Mouse (Mus musculus) forebrain, embryonic 14.5 days (tissue): ENCODE data around the gene Kcnj3. TPM values are rescaled to one million over a fixed set of nuclear protein-coding genes. Genes with fewer than 3 reads are reported as not detected.
"Not testable (repeated sequence)": the region's sequence is repeated elsewhere in the genome, so short reads cannot be mapped to it uniquely, and the experiment has no call there.

ENCODE experiments used
- ATAC-seq: fragments of 200-750 bp; cut with Nextera tagmentation; 2 replicates; pipeline ENCODE4 v1.8.0; 2017; ENCODE audit warnings: mild to moderate bottlenecking, moderate library complexity
- DNase-seq: peaks from one replicate; pipeline ENCODE4 v3.0.0-alpha.2; 2015; ENCODE audit warnings: low spot score
- H3K27ac ChIP-seq: fragments of 300-500 bp; sonication (generic); 2 replicates; pipeline ENCODE4 v1.5.1; 2014; ENCODE audit warnings: low read depth, mild to moderate bottlenecking, control low read depth, low read length, moderate library complexity
- H3K27me3 ChIP-seq: fragments of 300-500 bp; sonication (generic); replicated peaks from 2 replicates; pipeline ENCODE4 v1.6.1; 2014; ENCODE audit warnings: low read length, control low read depth, mixed read lengths; ENCODE audit not compliant: control insufficient read depth, insufficient read depth
- H3K36me3 ChIP-seq: fragments of 300-500 bp; sonication (generic); 2 replicates; pipeline ENCODE4 v1.6.1; 2014; ENCODE audit warnings: low read length, control low read depth; ENCODE audit not compliant: control insufficient read depth, insufficient read depth
- H3K4me1 ChIP-seq: fragments of 300-500 bp; sonication (generic); 2 replicates; pipeline ENCODE4 v1.6.1; 2014; ENCODE audit warnings: antibody characterized with exemption, low read length, control low read depth; ENCODE audit not compliant: control insufficient read depth, insufficient read depth
- H3K4me2 ChIP-seq: fragments of 300-500 bp; sonication (generic); 2 replicates; pipeline ENCODE4 v1.6.1; 2014; ENCODE audit warnings: mild to moderate bottlenecking, control low read depth, low read length
- H3K4me3 ChIP-seq: fragments of 300-500 bp; sonication (generic); 2 replicates; pipeline ENCODE4 v1.5.1; 2014; ENCODE audit warnings: low read depth, low read length, control low read depth
- H3K9ac ChIP-seq: fragments of 300-500 bp; sonication (generic); 2 replicates; pipeline ENCODE4 v1.6.1; 2014; ENCODE audit warnings: mild to moderate bottlenecking, low read length, control low read depth, moderate library complexity
- H3K9me3 ChIP-seq: fragments of 300-500 bp; sonication (generic); replicated peaks from 2 replicates; pipeline ENCODE4 v1.6.1; 2016; ENCODE audit warnings: low read length, control low read depth, mixed read lengths; ENCODE audit not compliant: control insufficient read depth
- WGBS: fragments of 180-500 bp; shearing (Covaris S2); extraction: QIAGEN DNeasy Blood & Tissue Kit; methylation state at CpG from one replicate; pipeline ENCODE4 v1.1.7; 2014; 5-methylcytosine and 5-hydroxymethylcytosine counted together
- polyA plus RNA-seq: library from polyadenylated mRNA; unstranded; fragments of >200 nt; fragmentation: Nextera tagmentation; extraction: Ambion mirVana; gene quantifications from 2 replicates; pipeline ENCODE4 v1.2.1, GENCODE M21; 2014

Gene Kcnj3
- polyA plus RNA-seq, 1 experiment from 2014 or later: 4.5 TPM

- ATAC-seq: peak; percentile 51; the same call in 1 of the 2 replicates
- H3K9ac ChIP-seq: no peak overlapping the region
- no peaks in the 10 kb centered on the region for H3K36me3 ChIP-seq
- no peak overlapping the region for H3K4me3 ChIP-seq
- no peak overlapping the region for H3K4me2 ChIP-seq
- no peaks in the 10 kb centered on the region for H3K9me3 ChIP-seq
- H3K4me1 ChIP-seq: no peaks in the 10 kb centered on the region
- DNase-seq: no peak
- no peaks in the 10 kb centered on the region for H3K27me3 ChIP-seq
- H3K27ac ChIP-seq: no peak overlapping the region
Observed at GRCm38 (mm10) chr2:55480602-55480965, 44.8 kb downstream of the Kcnj3 start.

DNA sequence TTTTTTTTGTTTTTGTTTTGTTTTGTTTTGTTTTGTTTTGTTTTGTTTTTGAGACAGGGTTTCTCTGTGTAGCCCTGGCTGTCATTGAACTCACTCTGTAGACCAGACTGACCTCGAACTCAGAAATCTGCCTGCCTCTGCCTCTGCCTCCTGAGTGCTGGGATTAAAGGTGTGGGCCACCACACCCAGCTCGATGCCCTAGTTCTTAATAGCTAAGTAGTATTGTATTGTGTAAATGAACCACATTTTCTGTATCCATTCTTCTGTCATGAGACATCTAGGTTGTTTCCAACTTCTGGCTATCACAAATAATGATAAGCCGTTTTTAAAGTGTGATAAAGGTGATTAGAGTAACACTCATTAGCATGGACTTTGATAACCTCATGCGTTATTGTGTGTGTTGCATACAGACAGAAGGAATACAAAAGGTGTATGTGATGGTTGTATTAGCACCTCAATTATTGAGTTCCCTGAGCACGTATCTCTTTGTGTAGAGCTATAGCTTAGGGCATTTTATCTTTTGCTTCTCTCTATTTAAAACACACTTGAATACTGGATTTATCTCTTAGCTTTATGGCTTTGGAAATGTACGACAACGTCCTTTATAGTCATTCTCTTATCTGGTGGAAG lies 49.8 kb downstream of the Kcnj3 start:
- WGBS: 93% methylated on average over 7 of the region's 7 CpGs
- not testable (repeated sequence) for H3K27me3 ChIP-seq

DNA sequence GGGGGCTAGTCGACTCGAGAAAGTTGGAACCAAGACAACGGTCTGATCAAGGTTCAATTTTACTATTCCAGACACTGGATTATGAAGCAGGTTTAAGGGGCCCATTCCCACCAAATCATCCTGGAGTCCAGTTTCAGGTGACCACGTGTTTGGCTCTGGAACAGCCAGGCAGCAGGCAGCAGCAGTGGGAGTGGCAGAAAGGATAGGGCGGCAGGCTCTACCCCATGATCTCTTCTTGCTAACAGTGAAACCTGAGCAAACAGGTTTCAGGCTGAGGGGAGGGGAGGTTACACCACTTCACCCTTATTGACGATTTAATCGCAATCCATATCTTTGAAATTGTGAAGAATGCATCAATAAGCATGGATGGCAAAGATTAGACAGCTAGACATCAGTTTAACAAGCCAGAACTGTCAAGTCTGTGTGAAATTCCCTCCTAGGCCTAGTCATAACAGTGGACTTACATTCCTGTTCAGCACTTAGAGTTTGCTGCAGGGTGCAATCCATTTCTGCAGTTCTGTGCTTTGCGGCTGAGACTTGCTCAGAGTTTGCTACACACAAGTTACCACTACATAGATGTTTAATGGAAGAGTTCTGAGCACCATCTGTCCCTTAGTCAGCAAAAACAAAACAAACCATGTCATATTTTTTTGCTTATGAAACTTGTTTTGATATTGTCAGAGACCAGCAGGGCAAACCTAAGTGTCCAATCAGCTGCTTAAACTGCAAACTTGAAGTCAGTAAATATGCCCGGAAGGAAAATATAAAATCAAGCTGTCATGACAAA lies 67.8 kb downstream of the Kcnj3 start:
- H3K27ac ChIP-seq: no peak overlapping the region
- no peaks in the 10 kb centered on the region for H3K9me3 ChIP-seq
- DNase-seq: no peak
- ATAC-seq: no peak
- no peaks in the 10 kb centered on the region for H3K4me1 ChIP-seq
- H3K4me3 ChIP-seq: no peak overlapping the region
- 78% methylated on average over 9 of the region's 9 CpGs for WGBS
- H3K9ac ChIP-seq: no peak overlapping the region
- H3K36me3 ChIP-seq: no peaks in the 10 kb centered on the region
- H3K27me3 ChIP-seq: no peaks in the 10 kb centered on the region
- H3K4me2 ChIP-seq: no peak overlapping the region

More for the DNA sequence above, 49.8 kb downstream of the Kcnj3 start:
- not testable (repeated sequence) for H3K9ac ChIP-seq, H3K4me1 ChIP-seq, ATAC-seq, H3K9me3 ChIP-seq, H3K36me3 ChIP-seq, H3K4me2 ChIP-seq, H3K4me3 ChIP-seq, H3K27ac ChIP-seq, DNase-seq

GRCm38 (mm10) chr2:55505712-55506111 lies 69.9 kb downstream of the Kcnj3 start:
- Histone ChIP-seq H3K4me2 (no peak overlapping the region), H3K4me3 (no peak overlapping the region), H3K4me1 (no peaks in the 10 kb centered on the region), H3K27me3 (no peaks in the 10 kb centered on the region), H3K9me3 (no peaks in the 10 kb centered on the region), H3K36me3 (no peaks in the 10 kb centered on the region), H3K9ac (no peak overlapping the region), H3K27ac (no peak overlapping the region)
- no peak for ATAC-seq
- no peak for DNase-seq
- 95% methylated on average over 1 of the region's 1 CpGs for WGBS

- no peaks in the 10 kb centered on the region for H3K9me3 ChIP-seq
- H3K4me1 ChIP-seq: no peaks in the 10 kb centered on the region
- no peak overlapping the region for H3K27ac ChIP-seq
- no peaks in the 10 kb centered on the region for H3K36me3 ChIP-seq
- DNase-seq: no peak
- ATAC-seq: no peak
- no peak overlapping the region for H3K9ac ChIP-seq
- H3K27me3 ChIP-seq: no peaks in the 10 kb centered on the region
- H3K4me3 ChIP-seq: no peak overlapping the region
- H3K4me2 ChIP-seq: no peak overlapping the region
Observed at GRCm38 (mm10) chr2:55517297-55517696, 81.5 kb downstream of the Kcnj3 start.

GRCm38 (mm10) chr2:55532738-55533491 lies 97.1 kb downstream of the Kcnj3 start:
- Histone ChIP-seq H3K4me3 (no peak overlapping the region), H3K27me3 (no peaks in the 10 kb centered on the region), H3K4me2 (no peak overlapping the region), H3K27ac (no peak overlapping the region), H3K9ac (no peak overlapping the region), H3K9me3 (no peaks in the 10 kb centered on the region), H3K4me1 (no peaks in the 10 kb centered on the region), H3K36me3 (no peaks in the 10 kb centered on the region)
- WGBS: 79% methylated on average over 8 of the region's 8 CpGs
- DNase-seq (peak; percentile 8), ATAC-seq (peak; percentile 55; the same call in 1 of the 2 replicates)

DNA sequence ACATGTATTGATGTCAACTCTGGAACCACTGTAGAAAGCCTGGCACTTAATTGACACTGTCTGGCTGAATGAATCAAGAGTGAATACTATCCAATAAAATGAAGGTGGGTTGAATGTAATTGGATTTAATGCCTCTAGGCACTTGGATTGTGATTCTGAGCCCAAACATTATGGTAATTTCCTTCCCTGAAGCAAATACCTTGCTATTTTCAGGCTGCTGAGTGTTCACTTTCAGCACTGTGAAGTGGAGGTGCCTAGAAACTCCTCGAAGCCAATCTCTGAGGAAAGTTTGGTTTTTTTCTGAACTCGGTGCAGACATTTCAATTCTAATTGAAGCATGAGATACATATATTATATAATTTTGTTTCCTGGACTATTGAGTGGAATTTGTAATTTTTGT lies 99.2 kb downstream of the Kcnj3 start:
- H3K9ac ChIP-seq: no peak overlapping the region
- ATAC-seq: no peak

DNA sequence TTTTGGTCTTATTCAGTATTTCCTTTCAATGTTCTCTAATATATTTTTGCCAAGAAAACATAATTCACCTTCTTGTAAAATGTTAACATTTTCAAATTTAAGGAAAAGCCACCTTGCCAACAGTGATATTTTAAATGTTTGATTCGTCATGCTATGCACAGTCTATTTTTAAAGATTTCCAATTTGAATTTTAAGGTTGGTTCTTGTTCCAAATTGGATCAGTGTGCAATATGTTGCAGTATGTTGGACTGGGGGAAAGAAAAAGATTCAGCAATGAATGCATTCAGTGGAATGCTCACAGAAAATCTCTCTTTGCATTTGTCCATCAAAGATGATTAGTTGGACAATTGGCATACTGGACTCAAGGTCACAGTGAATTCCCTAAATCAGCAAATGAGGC lies 99.7 kb downstream of the Kcnj3 start:
- no peak overlapping the region for H3K4me3 ChIP-seq
- DNase-seq: peak; percentile 7
- H3K4me1 ChIP-seq: no peaks in the 10 kb centered on the region
- no peaks in the 10 kb centered on the region for H3K36me3 ChIP-seq
- H3K27ac ChIP-seq: no peak overlapping the region
- no peaks in the 10 kb centered on the region for H3K27me3 ChIP-seq
- H3K9ac ChIP-seq: no peak overlapping the region
- 75% methylated on average over 1 of the region's 1 CpGs for WGBS
- ATAC-seq: no peak
- H3K9me3 ChIP-seq: no peaks in the 10 kb centered on the region
- H3K4me2 ChIP-seq: no peak overlapping the region

More for the DNA sequence above, 99.2 kb downstream of the Kcnj3 start:
- H3K27ac ChIP-seq: no peak overlapping the region
- WGBS: 74% methylated on average over 2 of the region's 2 CpGs
- H3K36me3 ChIP-seq: no peaks in the 10 kb centered on the region
- H3K9me3 ChIP-seq: no peaks in the 10 kb centered on the region
- DNase-seq: no peak
- H3K27me3 ChIP-seq: no peaks in the 10 kb centered on the region
- H3K4me1 ChIP-seq: no peaks in the 10 kb centered on the region
- H3K4me2 ChIP-seq: no peak overlapping the region
- no peak overlapping the region for H3K4me3 ChIP-seq

DNA sequence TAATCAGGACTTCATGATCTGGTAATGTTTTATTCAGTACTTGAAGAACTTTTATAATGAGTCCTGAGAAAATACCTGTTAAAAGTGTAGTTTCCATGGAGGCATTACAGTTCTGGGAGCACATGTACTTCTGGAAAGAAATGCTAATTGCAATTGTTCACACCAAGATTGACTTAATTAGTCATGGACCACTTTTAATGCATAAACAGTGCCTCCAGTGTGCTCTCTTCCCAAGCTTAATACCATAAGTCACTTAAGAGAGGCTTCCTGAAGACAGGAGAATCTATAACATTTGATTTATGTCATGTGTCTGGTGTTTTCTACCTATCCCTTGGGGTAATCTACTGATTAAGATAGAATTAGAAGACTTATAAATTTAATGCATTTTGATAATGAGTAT lies 111.8 kb downstream of the Kcnj3 start:
- H3K4me1 ChIP-seq: no peaks in the 10 kb centered on the region
- no peaks in the 10 kb centered on the region for H3K36me3 ChIP-seq
- no peaks in the 10 kb centered on the region for H3K9me3 ChIP-seq
- no peak overlapping the region for H3K9ac ChIP-seq
- ATAC-seq: no peak
- no peak overlapping the region for H3K4me2 ChIP-seq
- no peaks in the 10 kb centered on the region for H3K27me3 ChIP-seq
- H3K27ac ChIP-seq: no peak overlapping the region
- H3K4me3 ChIP-seq: no peak overlapping the region
- no peak for DNase-seq
